Mouse (Mus musculus) brain, embryonic 14.5 days (tissue): ENCODE results near the gene Mbnl2.

Experiments used
- CTCF ChIP-seq: fragments of 200-500 bp; IDR thresholded peaks from 2 replicates; pipeline ENCODE4 v1.5.1; 2012; ENCODE audit warnings: inconsistent platforms, mild to moderate bottlenecking, moderate library complexity, borderline replicate concordance; ENCODE audit not compliant: insufficient read depth, insufficient read length; ENCODE audit errors: extremely low read depth
- POLR2A ChIP-seq: fragments of 200-500 bp; IDR thresholded peaks from 2 replicates; pipeline ENCODE4 v1.6.1; 2012; ENCODE audit warnings: mild to moderate bottlenecking, inconsistent platforms, borderline replicate concordance; ENCODE audit not compliant: poor library complexity, insufficient read depth, insufficient read length, severe bottlenecking; ENCODE audit errors: extremely low read depth

DNA sequence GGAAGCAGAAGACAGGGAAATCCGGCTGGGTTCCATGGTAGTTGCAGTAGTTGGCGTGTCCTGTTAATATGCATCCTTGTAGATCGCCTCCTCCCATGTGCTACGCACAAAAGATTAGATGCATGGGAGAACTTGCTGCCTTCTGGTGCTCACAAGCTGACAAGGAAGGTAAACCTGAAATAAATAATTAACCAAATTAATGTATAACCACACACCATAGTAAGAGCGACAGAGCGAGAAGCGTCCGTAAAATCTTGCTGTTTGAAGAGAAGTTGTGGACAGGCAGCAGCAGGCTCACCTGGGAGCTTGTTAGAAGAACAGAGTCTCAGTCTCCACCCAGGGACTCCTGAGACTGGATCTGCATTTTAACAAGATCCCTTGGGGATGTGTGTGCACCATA lies 4.4 kb upstream of the Mbnl2 start:
- TF ChIP-seq CTCF (no peak), POLR2A (no peak)
